Mouse (Mus musculus) kidney, embryonic 16.5 days (tissue): ENCODE data around the gene Plaur. TPM values are rescaled to one million over a fixed set of nuclear protein-coding genes. Genes with fewer than 3 reads are reported as not detected.
"Not testable (repeated sequence)": the region's sequence is repeated elsewhere in the genome, so short reads cannot be mapped to it uniquely, and the experiment has no call there.

Experiments
- ATAC-seq: fragments of 200-750 bp; cut with Nextera tagmentation; 2 replicates; pipeline ENCODE4 v1.8.0; 2017; ENCODE audit warnings: moderate TSS enrichment; ENCODE audit not compliant: low FRiP score, low TSS enrichment
- H3K27ac ChIP-seq: fragments of 300-500 bp; sonication (generic); 2 replicates; pipeline ENCODE4 v1.5.1; 2014; ENCODE audit warnings: low read length
- H3K27me3 ChIP-seq: fragments of 300-500 bp; sonication (generic); 2 replicates; pipeline ENCODE4 v1.6.1; 2014; ENCODE audit warnings: low read length, control low read depth, mixed read lengths; ENCODE audit not compliant: insufficient read depth
- H3K36me3 ChIP-seq: fragments of 300-500 bp; sonication (generic); 2 replicates; pipeline ENCODE4 v1.6.1; 2014; ENCODE audit warnings: low read length, control low read depth, mixed read lengths; ENCODE audit not compliant: insufficient read depth
- H3K4me1 ChIP-seq: fragments of 300-500 bp; sonication (generic); 2 replicates; pipeline ENCODE4 v1.6.1; 2014; ENCODE audit warnings: low read length, control low read depth, mixed read lengths; ENCODE audit not compliant: insufficient read depth
- H3K4me2 ChIP-seq: fragments of 300-500 bp; sonication (generic); replicated peaks from 2 replicates; pipeline ENCODE4 v1.6.1; 2014; ENCODE audit warnings: low read depth, low read length
- H3K4me3 ChIP-seq: fragments of 300-500 bp; sonication (generic); 2 replicates; pipeline ENCODE4 v1.5.1; 2014; ENCODE audit warnings: mild to moderate bottlenecking, low read length
- H3K9ac ChIP-seq: fragments of 300-500 bp; sonication (generic); replicated peaks from 2 replicates; pipeline ENCODE4 v1.6.1; 2014; ENCODE audit warnings: low read length
- H3K9me3 ChIP-seq: fragments of 300-500 bp; sonication (generic); 2 replicates; pipeline ENCODE4 v1.6.1; 2016; ENCODE audit warnings: low read length, control low read depth
- WGBS: fragments of 180-500 bp; shearing (Covaris S2); extraction: QIAGEN DNeasy Blood & Tissue Kit; methylation state at CpG from one replicate; pipeline ENCODE4 v1.1.7; 2014; 5-methylcytosine and 5-hydroxymethylcytosine counted together
- polyA plus RNA-seq: library from polyadenylated mRNA; unstranded; fragments of >200 nt; fragmentation: Nextera tagmentation; extraction: Ambion mirVana; gene quantifications from 2 replicates; pipeline ENCODE4 v1.2.1, GENCODE M21; 2015

Gene Plaur
- polyA plus RNA-seq, 1 experiment from 2014 or later, result 18.5 TPM

DNA sequence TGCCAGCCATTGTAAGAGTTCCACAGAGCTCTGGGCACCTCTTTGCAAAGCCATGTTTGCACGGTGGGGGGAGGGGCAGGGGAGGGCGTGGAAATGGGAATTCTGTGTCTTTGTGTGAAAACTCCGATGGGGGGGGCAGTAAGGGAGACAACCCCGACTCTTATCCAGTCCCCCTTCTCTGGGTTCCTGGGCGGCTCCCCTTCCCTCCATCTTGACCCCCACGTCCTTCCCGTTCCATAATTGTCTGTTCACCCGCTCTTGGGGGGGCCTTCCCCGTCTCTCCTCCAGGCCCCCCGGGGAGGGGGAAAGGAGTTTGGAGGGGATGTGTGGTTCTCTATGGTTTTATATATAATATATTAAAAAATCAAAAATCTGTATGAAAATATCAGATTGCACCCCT lies 41.7 kb downstream of the Plaur start:
- H3K9me3 ChIP-seq, result 0 out of 2 replicates have a peak, but pooled peaks cover 4% of the 10 kb centered on the region
- H3K4me1 ChIP-seq, result peaks cover 39% of the 10 kb centered on the region
- no peak overlapping the region for H3K4me2 ChIP-seq
- WGBS, result 18% methylated on average over 10 of the region's 10 CpGs
- no peak for ATAC-seq
- H3K4me3 ChIP-seq, result no peak overlapping the region
- no peak overlapping the region for H3K27ac ChIP-seq
- no peak overlapping the region for H3K9ac ChIP-seq
- peaks cover 16% of the 10 kb centered on the region for H3K27me3 ChIP-seq
- H3K36me3 ChIP-seq, result no peaks in the 10 kb centered on the region

DNA sequence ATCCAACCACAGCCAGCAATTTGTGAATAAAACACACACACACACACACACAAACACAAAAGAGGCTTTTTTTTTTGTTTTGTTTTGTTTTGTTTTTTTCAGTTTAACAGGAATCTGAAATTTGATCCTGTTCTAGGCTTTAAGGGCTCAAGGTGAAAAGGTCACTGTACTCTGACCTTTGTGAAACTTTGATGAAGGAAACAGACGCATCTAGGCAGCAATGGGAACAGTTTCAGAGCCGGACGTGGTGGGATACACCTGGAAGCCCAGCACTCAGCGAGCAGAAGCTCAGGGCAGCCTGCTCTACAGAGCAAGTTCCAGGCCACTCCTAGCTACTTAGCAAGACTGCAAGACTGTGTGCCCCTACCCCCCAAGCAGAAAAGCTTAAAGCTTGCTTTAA lies 42.6 kb downstream of the Plaur start:
- WGBS, result 12% methylated on average over 4 of the region's 4 CpGs
- H3K36me3 ChIP-seq, result no peaks in the 10 kb centered on the region
- H3K4me2 ChIP-seq, result no peak overlapping the region
- 0 out of 2 replicates have a peak, but pooled peaks cover 4% of the 10 kb centered on the region for H3K9me3 ChIP-seq
- no peak for ATAC-seq
- H3K27me3 ChIP-seq, result peaks cover 7% of the 10 kb centered on the region
- H3K27ac ChIP-seq, result no peak overlapping the region
- no peak overlapping the region for H3K9ac ChIP-seq
- peaks cover 35% of the 10 kb centered on the region for H3K4me1 ChIP-seq
- H3K4me3 ChIP-seq, result no peak overlapping the region

DNA sequence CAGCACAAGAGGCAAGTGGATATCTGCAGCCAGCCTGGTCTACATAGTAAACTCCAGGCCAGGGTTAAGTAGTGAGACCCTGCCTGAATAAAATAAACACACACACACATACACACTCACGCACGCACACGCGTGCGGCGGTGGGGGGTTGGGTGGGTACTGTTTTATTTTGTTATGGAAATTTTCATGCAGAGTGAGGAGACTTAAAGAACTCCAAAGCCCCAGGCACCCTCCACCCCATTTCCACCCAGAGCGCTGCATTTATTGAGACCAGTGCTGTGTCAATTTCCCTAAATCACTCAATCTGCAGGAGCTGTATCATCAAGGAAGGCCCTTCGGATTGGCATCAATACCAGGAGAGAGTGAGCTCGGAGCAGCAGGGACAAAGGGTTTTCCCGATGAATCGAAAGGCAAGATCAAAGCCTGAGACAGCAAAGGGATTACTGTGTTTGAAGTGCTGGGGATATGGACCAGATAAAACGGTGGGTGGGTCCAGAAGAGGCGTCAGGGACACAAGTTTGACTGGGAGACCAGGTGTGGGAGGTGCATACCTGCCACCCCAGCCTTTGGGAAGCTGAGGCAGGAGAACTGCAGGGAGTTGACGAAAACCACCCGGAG lies 43.3 kb downstream of the Plaur start:
- H3K27me3 ChIP-seq, result peaks cover 2% of the 10 kb centered on the region; the same call in 1 of the 2 replicates
- no peaks in the 10 kb centered on the region for H3K36me3 ChIP-seq
- H3K4me2 ChIP-seq, result peak overlapping the region; percentile 96; the same call in 1 of the 2 replicates
- WGBS, result 28% methylated on average over 15 of the region's 15 CpGs
- H3K4me1 ChIP-seq, result peaks cover 28% of the 10 kb centered on the region
- 0 out of 2 replicates have a peak, but pooled peaks cover 4% of the 10 kb centered on the region for H3K9me3 ChIP-seq
- ATAC-seq, result no peak
- H3K27ac ChIP-seq, result no peak overlapping the region
- H3K4me3 ChIP-seq, result 0 out of 2 replicates have a peak overlapping the region, but pooled peaks have one; percentile 79
- H3K9ac ChIP-seq, result peak overlapping the region; percentile 50; the same call in 1 of the 2 replicates

DNA sequence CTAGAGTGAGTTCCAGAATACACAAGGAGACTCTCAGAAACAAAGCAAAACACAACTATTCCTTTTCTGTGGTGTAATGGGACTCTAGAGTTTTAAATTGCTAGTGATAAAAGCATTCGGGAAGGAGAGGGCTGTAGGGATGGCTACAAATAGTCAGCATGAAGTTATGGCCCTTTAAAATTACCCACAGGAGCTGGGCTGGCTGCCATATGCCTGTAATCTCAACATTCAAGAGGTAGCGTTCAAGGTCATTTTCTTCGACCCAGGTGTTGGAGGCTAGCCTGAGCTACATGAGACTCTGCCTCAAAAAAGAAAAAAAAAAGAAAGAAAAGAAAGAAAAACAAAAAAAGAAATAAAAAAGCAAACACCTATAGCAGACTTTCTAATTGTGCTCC lies 43.8 kb downstream of the Plaur start:
- no peaks in the 10 kb centered on the region for H3K27me3 ChIP-seq
- H3K36me3 ChIP-seq, result no peaks in the 10 kb centered on the region
- peak overlapping the region; percentile 96 for H3K4me2 ChIP-seq
- 15% methylated on average over 3 of the region's 3 CpGs for WGBS
- no peaks in the 10 kb centered on the region for H3K9me3 ChIP-seq
- peaks cover 27% of the 10 kb centered on the region for H3K4me1 ChIP-seq
- ATAC-seq, result no peak
- H3K9ac ChIP-seq, result peak overlapping the region; percentile 99; the same call in 1 of the 2 replicates
- H3K27ac ChIP-seq, result peak overlapping the region; percentile 99
- peak overlapping the region; percentile 79 for H3K4me3 ChIP-seq

DNA sequence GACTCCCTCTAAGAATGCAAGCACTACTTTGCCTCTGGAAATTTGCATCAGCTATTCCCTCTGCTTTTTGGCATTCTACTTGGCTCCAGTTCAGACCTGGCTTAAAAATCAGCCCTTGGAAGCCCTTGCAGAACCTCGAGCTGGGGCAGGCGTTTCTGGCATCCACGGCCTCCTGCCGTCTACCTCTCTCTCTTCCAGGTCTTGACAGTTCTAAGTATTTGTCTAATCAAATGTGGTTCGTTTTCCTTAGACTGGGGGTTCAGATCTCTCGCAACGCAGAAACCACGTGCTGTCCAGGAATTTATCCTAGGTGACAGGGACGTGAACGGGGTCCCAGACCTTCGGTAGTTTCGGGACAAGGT lies 44.2 kb downstream of the Plaur start:
- no peak for ATAC-seq
- 1% methylated on average over 12 of the region's 12 CpGs for WGBS

DNA sequence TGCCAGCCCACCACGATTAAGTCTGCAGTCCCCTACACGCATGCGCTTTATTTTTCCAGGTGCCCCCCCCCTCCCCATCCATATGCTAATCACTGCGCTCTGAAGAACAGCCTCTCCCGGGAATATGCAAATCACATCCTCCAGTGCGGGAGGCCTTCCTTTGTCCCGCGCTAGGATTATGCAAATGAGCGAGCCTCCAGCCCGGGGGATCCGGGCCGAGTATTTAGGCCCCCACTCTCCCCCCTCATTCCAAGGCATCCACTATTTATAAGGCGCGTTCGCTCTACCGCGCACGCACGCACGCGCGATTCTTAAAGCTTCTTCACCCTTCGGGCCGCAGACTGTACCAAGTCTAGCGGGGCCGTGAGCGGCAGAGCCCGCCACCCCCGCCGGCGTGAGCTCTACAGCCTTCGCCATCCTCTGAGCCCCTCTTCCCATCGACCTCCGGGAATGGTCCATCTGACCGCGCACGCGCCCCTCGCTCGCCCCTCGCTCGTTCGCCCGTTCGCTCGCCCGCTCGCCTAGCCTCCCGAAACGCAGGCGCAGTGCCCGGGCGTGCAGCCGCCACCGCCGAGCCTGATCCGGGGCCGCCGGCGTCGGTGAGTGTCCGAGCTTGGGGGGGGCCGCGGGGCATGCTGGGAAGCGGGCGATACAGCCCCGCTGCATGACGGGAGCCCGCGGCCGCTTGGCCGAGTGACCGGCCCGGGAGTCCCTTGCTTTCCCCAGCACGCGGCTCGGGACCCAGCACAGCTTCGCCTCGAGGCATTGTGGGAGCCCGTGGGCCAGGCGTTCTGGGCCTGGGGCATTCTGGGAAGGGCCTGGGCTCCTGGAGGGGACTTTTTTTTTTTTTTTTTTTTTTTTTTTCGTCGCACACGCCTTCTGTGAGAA lies 44.8 kb downstream of the Plaur start, which contains the start of gene Zfp428:
Zfp428 (plus strand) TSS at position 169 of the 888 bp plus-strand sequence.
- Histone ChIP-seq H3K4me1 (peaks cover 27% of the 10 kb centered on the region), H3K27ac (peak within 1 kb of the TSS; percentile 99), H3K9me3 (no peaks in the 10 kb centered on the region), H3K36me3 (0 out of 2 replicates have a peak, but pooled peaks cover 4% of the 10 kb centered on the region), H3K27me3 (no peaks in the 10 kb centered on the region), H3K9ac (peak within 1 kb of the TSS; percentile 99), H3K4me2 (peak within 1 kb of the TSS; percentile 96), H3K4me3 (peak within 1 kb of the TSS; percentile 79)
- WGBS, result under 1% methylated on average over 81 of the region's 84 CpGs
- ATAC-seq, result peak; percentile 94

More for the DNA sequence above, 44.2 kb downstream of the Plaur start:
- H3K4me1 ChIP-seq, result peaks cover 27% of the 10 kb centered on the region
- no peaks in the 10 kb centered on the region for H3K9me3 ChIP-seq
- no peaks in the 10 kb centered on the region for H3K36me3 ChIP-seq
- H3K27ac ChIP-seq, result peak overlapping the region; percentile 99
- H3K9ac ChIP-seq, result peak overlapping the region; percentile 99
- H3K27me3 ChIP-seq, result no peaks in the 10 kb centered on the region
- peak overlapping the region; percentile 96 for H3K4me2 ChIP-seq
- H3K4me3 ChIP-seq, result peak overlapping the region; percentile 79

DNA sequence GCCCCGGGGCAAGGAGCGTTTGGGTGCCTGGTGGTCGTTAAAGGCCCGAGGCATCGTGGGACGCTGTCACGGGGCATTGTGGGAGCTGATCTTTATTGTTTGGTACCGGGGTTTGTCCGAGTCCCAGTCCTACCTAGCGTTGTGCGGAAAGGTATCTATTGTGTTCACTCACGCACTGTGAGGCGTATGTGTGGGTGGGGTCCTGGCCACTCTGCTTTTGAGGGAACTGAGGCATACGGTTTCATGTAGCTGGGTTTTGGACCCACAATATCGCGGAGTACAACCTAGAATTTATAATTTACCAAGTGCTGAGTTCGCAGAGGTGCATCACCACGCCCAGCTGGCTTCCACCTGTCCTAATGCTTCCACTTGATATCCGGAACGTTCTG lies 45.4 kb downstream of the Plaur start:
- peak overlapping the region; percentile 99 for H3K9ac ChIP-seq
- no peaks in the 10 kb centered on the region for H3K27me3 ChIP-seq
- 0 out of 2 replicates have a peak, but pooled peaks cover 6% of the 10 kb centered on the region for H3K36me3 ChIP-seq
- peaks cover 27% of the 10 kb centered on the region for H3K4me1 ChIP-seq
- peak; percentile 21; the same call in 1 of the 2 replicates for ATAC-seq
- H3K27ac ChIP-seq, result peak overlapping the region; percentile 99
- H3K4me3 ChIP-seq, result peak overlapping the region; percentile 79
- peak overlapping the region; percentile 96 for H3K4me2 ChIP-seq
- under 1% methylated on average over 20 of the region's 20 CpGs for WGBS
- no peaks in the 10 kb centered on the region for H3K9me3 ChIP-seq

DNA sequence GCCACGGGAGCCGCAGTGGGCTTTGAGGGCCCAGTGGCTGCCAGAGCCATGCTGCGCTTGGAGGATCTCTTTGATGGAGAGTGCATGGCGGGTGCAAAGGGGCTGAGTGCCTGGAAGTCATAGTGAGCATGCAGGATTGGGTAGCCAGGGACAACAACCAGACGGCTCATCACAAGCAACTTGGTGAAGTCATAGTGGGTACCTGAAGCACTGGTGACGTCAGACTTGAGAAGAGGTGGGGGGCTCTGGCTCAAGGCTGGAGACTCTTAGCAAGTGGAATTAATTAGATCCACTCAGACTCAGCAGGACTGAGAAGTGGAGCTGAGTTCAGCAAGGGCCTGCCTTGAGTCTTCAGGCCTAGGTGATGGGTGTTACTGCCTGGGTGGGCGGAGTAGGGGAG lies 50.1 kb downstream of the Plaur start, which contains the start of gene AC161166.1:
AC161166.1 (minus strand) TSS at position 101 of the 400 bp plus-strand sequence.
- WGBS, result 90% methylated on average over 7 of the region's 7 CpGs
- Histone ChIP-seq H3K27me3 (no peaks in the 10 kb centered on the region), H3K4me2 (no peak within 1 kb of the TSS), H3K4me1 (peaks cover 7% of the 10 kb centered on the region), H3K9ac (no peak within 1 kb of the TSS), H3K9me3 (no peaks in the 10 kb centered on the region), H3K27ac (no peak within 1 kb of the TSS), H3K36me3 (peaks cover 20% of the 10 kb centered on the region), H3K4me3 (no peak within 1 kb of the TSS)
- no peak for ATAC-seq

DNA sequence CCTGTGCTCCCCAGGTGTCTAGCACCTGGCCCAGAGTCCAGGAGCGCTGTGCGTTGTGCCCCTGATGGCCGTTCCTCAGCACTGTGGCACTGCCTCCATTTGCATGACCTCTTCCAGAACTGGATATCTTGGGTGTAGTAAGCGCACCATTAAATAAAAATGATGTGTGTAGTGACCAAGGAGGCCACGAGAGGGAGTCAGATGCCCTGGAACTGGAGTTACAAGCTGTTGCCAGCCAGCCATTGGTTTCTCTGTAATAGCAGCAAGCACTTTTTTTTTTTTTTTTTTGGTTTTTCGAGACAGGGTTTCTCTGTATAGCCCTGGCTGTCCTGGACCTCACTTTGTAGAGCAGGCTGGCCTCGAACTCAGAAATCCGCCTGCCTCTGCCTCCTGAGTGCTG lies 54.0 kb downstream of the Plaur start:
- not testable (repeated sequence) for H3K4me1 ChIP-seq, H3K4me3 ChIP-seq, H3K4me2 ChIP-seq, H3K9ac ChIP-seq, H3K27ac ChIP-seq, H3K9me3 ChIP-seq, H3K27me3 ChIP-seq, ATAC-seq
- peaks cover 20% of the 10 kb centered on the region for H3K36me3 ChIP-seq
- WGBS, result 77% methylated on average over 8 of the region's 8 CpGs
